Mouse (Mus musculus) liver, postnatal 0 days (tissue): Measurements from ENCODE around the gene Ccn6.

Experiments
- CTCF ChIP-seq: sonication (generic); IDR thresholded peaks from 2 replicates; pipeline ENCODE4 v1.5.1; 2016; ENCODE audit warnings: antibody characterized with exemption, low read depth
- EP300 ChIP-seq: IDR thresholded peaks from 2 replicates; pipeline ENCODE4 v1.6.1; 2016; ENCODE audit warnings: antibody characterized with exemption, low read depth, mild to moderate bottlenecking

DNA sequence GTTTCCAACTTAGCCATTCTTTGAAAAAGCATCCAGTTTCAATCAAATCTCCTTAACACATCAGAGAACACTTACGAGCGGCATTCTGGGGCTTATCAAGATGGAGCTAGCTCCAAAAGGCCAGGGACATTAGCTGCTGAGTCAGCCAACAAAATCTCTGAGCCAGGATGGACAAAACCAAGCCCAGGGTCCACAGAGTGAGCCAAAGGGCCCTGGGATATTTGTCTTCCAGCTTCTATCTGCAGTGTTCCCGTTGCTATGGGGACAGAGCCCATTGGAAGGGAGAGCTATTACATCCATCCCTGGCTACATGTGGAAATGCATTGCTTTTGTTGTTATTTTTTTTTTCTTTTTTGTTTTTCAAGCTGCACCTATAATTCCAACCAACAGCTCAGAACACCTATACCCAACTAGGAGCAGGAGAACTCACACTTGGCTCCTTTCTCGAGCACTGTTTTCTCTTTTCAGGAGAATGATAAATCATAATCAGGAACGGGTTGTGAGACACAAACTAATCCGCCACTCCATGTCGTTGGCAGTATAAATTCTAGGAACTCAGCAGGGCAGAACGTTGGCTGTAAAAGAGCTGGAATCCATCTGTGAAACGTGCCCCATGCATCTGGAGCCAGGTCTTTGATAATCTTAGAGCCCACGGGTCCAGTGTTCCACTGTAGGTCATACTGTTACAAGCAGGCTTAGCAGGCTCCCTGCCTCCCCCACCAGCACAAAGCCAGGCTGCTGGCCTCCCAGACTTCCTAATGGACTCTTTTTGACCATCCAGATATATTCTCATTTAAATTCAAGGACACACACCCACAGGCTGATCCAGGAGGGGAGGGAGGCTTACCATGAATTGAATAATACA lies 45.8 kb upstream of the Ccn6 start:
- TF ChIP-seq CTCF, result no peak
- TF ChIP-seq EP300, result no peak
